Mouse (Mus musculus) heart, postnatal 0 days (tissue): ENCODE results near the gene Tmem182. TPM values are rescaled to one million over a fixed set of nuclear protein-coding genes. Genes with fewer than 3 reads are reported as not detected.

ENCODE experiments used
- ATAC-seq: fragments of 200-750 bp; cut with Nextera tagmentation; 2 replicates; pipeline ENCODE4 v1.8.0; 2017; ENCODE audit warnings: low read depth, moderate number of reproducible peaks, moderate library complexity; ENCODE audit not compliant: insufficient read depth
- DNase-seq: peaks from one replicate; pipeline ENCODE4 v3.0.0-alpha.2; 2016; ENCODE audit warnings: low spot score
- H3K27ac ChIP-seq: fragments of 300-500 bp; sonication (generic); 2 replicates; pipeline ENCODE4 v1.5.1; 2014; ENCODE audit warnings: low read depth, mild to moderate bottlenecking
- H3K27me3 ChIP-seq: fragments of 300-500 bp; sonication (generic); 2 replicates; pipeline ENCODE4 v1.6.1; 2014; ENCODE audit warnings: low read length, mixed read lengths; ENCODE audit not compliant: control insufficient read depth, insufficient read depth
- H3K36me3 ChIP-seq: fragments of 300-500 bp; sonication (generic); replicated peaks from 2 replicates; pipeline ENCODE4 v1.6.1; 2014; ENCODE audit warnings: low read length, mixed read lengths; ENCODE audit not compliant: control insufficient read depth, insufficient read depth
- H3K4me1 ChIP-seq: fragments of 300-500 bp; sonication (generic); 2 replicates; pipeline ENCODE4 v1.6.1; 2014; ENCODE audit warnings: antibody characterized with exemption; ENCODE audit not compliant: control insufficient read depth, insufficient read depth
- H3K4me2 ChIP-seq: fragments of 300-500 bp; sonication (generic); 2 replicates; pipeline ENCODE4 v1.6.1; 2014; ENCODE audit warnings: low read depth, mild to moderate bottlenecking, low read length, moderate library complexity
- H3K4me3 ChIP-seq: fragments of 300-500 bp; sonication (generic); 2 replicates; pipeline ENCODE4 v1.5.1; 2014; ENCODE audit warnings: low read depth, low read length
- H3K9ac ChIP-seq: fragments of 300-500 bp; sonication (generic); replicated peaks from 2 replicates; pipeline ENCODE4 v1.6.1; 2014; ENCODE audit warnings: low read depth, low read length, mixed read lengths
- H3K9me3 ChIP-seq: fragments of 300-500 bp; sonication (generic); replicated peaks from 2 replicates; pipeline ENCODE4 v1.6.1; 2016; ENCODE audit warnings: low read length; ENCODE audit not compliant: control insufficient read depth
- CTCF ChIP-seq: IDR thresholded peaks from 2 replicates; pipeline ENCODE4 v1.5.1; 2016; ENCODE audit warnings: antibody characterized with exemption, control low read depth, low read depth
- EP300 ChIP-seq: IDR thresholded peaks from 2 replicates; pipeline ENCODE4 v1.6.1; 2016; ENCODE audit warnings: antibody characterized with exemption, low read depth
- WGBS: fragments of 180-500 bp; shearing (Covaris S2); extraction: QIAGEN DNeasy Blood & Tissue Kit; methylation state at CpG from one replicate; pipeline ENCODE4 v1.1.7; 2014; 5-methylcytosine and 5-hydroxymethylcytosine counted together
- polyA plus RNA-seq: library from polyadenylated mRNA; unstranded; fragments of >200 nt; fragmentation: Nextera tagmentation; extraction: Ambion mirVana; gene quantifications from 2 replicates; pipeline ENCODE4 v1.2.1, GENCODE M21; 2015
- total RNA-seq: library from RNA; depleted of rRNA; stranded (reverse); fragments of >200 nt; gene quantifications from 2 replicates; pipeline ENCODE4 v1.2.3, GENCODE M21; 2014; ENCODE audit warnings: low replicate concordance; rRNA removed

The Tmem182 gene
- total and polyA plus RNA-seq, 2 experiments from 2014 or later, result 102 to 125 TPM

DNA sequence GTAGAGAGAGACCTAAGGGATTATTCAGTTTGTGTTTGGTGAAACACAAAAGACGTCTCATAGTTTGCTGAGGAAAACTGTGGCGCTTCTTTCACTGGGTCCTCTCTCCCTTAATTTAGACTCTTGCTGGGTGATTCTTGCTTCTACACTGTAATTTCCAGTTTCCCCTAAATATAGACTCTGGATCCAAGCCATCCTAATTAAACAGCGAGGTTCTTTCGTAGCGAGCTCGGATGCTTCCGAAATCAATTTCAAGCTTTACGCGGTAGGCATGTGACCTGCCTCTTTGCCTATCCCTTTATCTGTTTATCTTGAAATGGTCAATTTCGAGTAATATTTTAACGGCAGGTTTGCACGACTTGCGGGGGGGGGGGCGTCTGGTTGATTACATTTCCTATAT lies 84.2 kb downstream of the Tmem182 start:
- H3K4me1 ChIP-seq, result no peaks in the 10 kb centered on the region

DNA sequence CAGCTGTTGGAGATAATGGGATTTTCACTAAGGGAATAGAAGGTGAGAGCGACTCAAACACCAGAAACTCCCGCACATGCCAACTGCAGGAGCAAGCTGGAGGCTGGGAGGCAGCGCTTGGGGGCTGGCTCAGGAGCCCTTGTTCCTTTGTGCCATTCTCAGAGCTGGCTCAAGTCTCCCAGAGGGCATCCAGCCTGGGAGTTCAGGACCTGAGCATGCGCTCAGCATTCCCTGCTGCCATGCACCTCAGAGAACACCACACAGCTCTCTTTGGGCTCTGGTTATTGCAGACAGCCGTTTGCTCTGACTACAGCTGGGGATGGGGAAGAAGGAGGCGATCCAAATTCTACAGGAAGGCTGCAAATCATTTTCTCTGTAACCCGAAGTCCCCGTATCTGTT lies 84.8 kb downstream of the Tmem182 start:
- Histone ChIP-seq H3K27me3 (no peaks in the 10 kb centered on the region), H3K9me3 (no peaks in the 10 kb centered on the region), H3K4me2 (no peak overlapping the region), H3K27ac (no peak overlapping the region), H3K4me1 (no peaks in the 10 kb centered on the region), H3K36me3 (no peaks in the 10 kb centered on the region), H3K9ac (no peak overlapping the region), H3K4me3 (no peak overlapping the region)
- no peak for DNase-seq
- WGBS, result 64% methylated on average over 8 of the region's 8 CpGs
- no peak for ATAC-seq
- no peak for TF ChIP-seq CTCF
- TF ChIP-seq EP300, result no peak

More for the DNA sequence above, 84.2 kb downstream of the Tmem182 start:
- no peak overlapping the region for H3K27ac ChIP-seq
- ATAC-seq (no peak), DNase-seq (no peak)
- no peak overlapping the region for H3K4me3 ChIP-seq
- H3K27me3 ChIP-seq, result no peaks in the 10 kb centered on the region
- no peak overlapping the region for H3K9ac ChIP-seq
- no peaks in the 10 kb centered on the region for H3K9me3 ChIP-seq
- 88% methylated on average over 14 of the region's 14 CpGs for WGBS
- H3K36me3 ChIP-seq, result no peaks in the 10 kb centered on the region
- H3K4me2 ChIP-seq, result no peak overlapping the region
- no peak for TF ChIP-seq CTCF
- TF ChIP-seq EP300, result no peak

DNA sequence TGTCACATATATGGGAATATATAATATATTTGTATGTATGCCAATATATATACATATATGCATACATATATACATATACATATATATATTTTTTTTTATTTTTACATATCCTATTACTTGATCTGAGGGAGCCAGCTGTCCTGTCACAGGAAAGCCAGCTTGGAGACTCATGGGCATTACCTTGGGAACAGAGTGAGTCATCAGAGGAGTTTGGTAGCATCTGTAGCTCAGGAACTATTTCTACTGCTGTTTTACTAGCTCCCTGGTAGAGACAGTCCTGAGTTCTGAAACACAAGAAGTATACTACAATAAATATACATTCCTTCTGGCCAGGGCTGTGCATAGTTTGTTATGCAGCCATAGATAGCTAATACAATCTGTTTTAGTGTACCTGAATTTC lies 98.3 kb downstream of the Tmem182 start:
- DNase-seq (no peak), ATAC-seq (no peak)
- no peaks in the 10 kb centered on the region for H3K36me3 ChIP-seq
- H3K4me3 ChIP-seq, result no peak overlapping the region
- H3K4me1 ChIP-seq, result no peaks in the 10 kb centered on the region
- H3K27ac ChIP-seq, result no peak overlapping the region
- H3K4me2 ChIP-seq, result no peak overlapping the region
- TF ChIP-seq CTCF, result no peak
- no peak for TF ChIP-seq EP300
- H3K9me3 ChIP-seq, result no peaks in the 10 kb centered on the region
- no peaks in the 10 kb centered on the region for H3K27me3 ChIP-seq
- H3K9ac ChIP-seq, result no peak overlapping the region

Other genes with a start within 250 kb of the Tmem182 start
- gene Slc9a4, start 225.5 kb upstream of the Tmem182 start, total RNA-seq, result not detected in 2 replicates
- gene Slc9a4, start 225.5 kb upstream of the Tmem182 start, polyA plus RNA-seq, result not detected in 2 replicates
- 0.35 and 4.6 TPM in 2 replicates for gene Slc9a2, start 125.0 kb upstream of the Tmem182 start, total RNA-seq
- gene Slc9a2, start 125.0 kb upstream of the Tmem182 start, polyA plus RNA-seq, result 0.64 and 0.67 TPM in 2 replicates
- 2.2 and 3.5 TPM in 2 replicates for gene Mfsd9, start 14.9 kb upstream of the Tmem182 start, total RNA-seq
- gene Mfsd9, start 14.9 kb upstream of the Tmem182 start, polyA plus RNA-seq, result 1.2 and 1.6 TPM in 2 replicates